Mouse (Mus musculus): ENCODE data around the gene Nucb2.
A peak's percentile ranks its signal among the peaks of the same experiment; 100 is the strongest.

Gene Nucb2

GRCm38 (mm10) chr7:116503879-116504817 is at the start of gene Nucb2:
TSS of gene Nucb2 (plus strand) at chr7:116504369.
- DNase-seq (ENCODE audit: low read depth, low spot score): peak; percentile 97

- no peak for DNase-seq (ENCODE audit: low read depth, low spot score)
These were observed 47.2 kb upstream of the Nucb2 start for GRCm38 (mm10) chr7:116456964-116457363.

DNA sequence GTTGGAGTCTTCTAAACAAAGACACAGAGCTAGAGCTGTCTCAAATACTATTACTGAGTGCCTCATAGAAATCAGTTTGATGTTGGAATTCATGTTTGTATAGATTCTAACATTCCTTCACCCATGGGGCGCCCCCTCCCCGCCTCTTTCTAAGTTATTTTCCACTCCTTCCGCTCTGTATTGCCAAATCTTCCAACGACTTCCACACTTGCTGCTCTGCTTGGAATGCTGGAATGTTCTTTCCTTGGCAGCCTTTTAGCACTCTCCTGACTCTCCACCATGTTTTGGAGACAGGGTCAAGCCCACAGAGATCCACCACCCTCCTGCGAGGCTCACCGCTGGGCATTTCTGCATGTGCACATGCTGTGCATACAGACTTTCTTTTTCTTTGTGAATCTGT is 46.8 kb upstream of the Nucb2 start:
- DNase-seq (ENCODE audit: low read depth, low spot score): no peak

GRCm38 (mm10) chr7:116458985-116459441 is 45.2 kb upstream of the Nucb2 start:
- peak; percentile 20 for DNase-seq (ENCODE audit: low read depth, low spot score)

DNA sequence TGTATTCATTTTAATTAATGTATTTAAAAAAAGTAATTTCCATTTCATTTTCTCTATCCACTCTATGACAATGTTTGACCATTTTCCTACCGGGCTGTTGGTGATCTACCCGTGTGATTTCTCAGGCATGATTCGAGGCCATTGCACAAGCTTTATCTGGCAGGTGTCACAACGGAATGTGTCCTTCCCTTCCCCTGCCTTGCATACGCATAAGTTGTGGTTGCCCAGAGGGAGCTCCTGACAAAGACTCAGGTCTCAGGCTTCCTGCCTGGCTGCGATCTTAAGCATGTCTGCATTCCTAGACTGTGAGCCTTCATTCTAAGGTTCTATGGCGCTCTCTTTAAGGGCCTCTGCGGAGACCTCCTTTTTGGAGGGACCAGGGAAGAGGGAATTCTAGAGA is 42.1 kb upstream of the Nucb2 start:
- DNase-seq (ENCODE audit: low read depth, low spot score): no peak

DNA sequence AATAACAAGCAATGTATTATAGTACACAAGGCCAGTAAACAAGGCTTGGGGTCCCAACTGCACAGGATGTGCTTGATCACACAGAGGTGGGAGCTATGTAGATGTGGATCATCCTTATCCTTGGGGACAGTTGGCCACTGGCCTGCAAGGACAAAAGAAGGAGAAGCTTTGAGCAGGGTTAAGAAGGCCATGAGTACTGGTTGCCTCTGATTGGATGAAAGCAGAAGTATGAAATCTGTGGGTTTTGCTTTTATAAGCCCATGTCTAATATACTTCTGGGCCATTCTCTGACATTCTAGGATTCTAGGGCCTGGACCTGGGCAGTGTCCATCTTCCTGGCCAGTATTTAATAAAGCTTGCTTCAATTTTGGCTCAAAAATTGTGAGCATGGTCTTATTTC is 28.3 kb upstream of the Nucb2 start:
- DNase-seq (ENCODE audit: low read depth, low spot score): no peak

- DNase-seq (ENCODE audit: low read depth, low spot score): no peak
These were observed 27.9 kb upstream of the Nucb2 start for GRCm38 (mm10) chr7:116476264-116476663.

DNA sequence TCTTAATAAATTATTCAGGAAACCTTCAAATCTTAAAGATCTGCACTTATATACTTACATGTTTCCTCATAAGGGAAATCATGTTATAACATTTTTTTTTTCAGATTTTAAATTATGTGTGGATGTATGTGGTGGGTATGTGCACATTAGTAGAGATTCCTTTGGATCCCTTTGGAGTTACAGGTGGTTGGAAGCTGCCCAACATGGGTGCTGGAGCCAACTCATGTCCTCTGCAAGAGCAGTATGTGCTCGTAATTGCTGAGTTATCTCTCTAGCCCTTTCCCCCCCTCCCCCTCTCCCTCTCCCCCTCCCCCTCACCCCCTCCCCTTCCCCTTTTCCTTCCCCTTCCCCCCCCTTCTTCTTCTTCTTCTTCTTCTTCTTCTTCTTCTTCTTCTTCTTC is 21.1 kb upstream of the Nucb2 start:
- DNase-seq (ENCODE audit: low read depth, low spot score): no peak

- no peak for DNase-seq (ENCODE audit: low read depth, low spot score)
These were observed 20.4 kb upstream of the Nucb2 start for GRCm38 (mm10) chr7:116483782-116484181.

GRCm38 (mm10) chr7:116484213-116484612 is 20.0 kb upstream of the Nucb2 start:
- DNase-seq (ENCODE audit: low read depth, low spot score): no peak

DNA sequence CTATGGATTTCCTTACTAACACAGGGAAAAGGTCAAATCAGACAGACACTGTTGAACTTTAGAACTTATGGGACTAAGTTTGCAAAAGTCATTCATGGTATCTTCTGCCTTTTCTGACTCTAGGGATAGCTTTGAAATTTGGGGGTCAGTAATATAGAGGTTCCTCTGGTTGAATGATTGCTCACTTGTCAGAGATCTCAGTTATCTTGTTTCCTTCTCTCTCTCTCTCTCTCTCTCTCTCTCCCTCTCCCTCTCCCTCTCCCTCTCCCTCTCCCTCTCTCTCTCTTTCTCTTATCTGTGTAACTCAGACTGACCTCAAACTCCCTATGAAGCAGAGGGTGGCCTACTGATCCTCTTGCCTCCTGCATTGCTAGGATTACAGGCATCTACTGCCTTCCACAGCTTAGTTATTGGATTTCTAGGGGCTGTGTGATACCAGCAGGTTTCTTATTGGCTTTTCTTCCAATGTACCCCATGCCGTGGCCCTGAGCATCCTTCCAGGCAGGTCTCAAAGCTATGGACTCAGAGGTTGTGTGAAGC is 19.0 kb upstream of the Nucb2 start:
- no peak for DNase-seq (ENCODE audit: low read depth, low spot score)

- no peak for DNase-seq (ENCODE audit: low read depth, low spot score)
These were observed 13.1 kb upstream of the Nucb2 start for GRCm38 (mm10) chr7:116491113-116491512.

DNA sequence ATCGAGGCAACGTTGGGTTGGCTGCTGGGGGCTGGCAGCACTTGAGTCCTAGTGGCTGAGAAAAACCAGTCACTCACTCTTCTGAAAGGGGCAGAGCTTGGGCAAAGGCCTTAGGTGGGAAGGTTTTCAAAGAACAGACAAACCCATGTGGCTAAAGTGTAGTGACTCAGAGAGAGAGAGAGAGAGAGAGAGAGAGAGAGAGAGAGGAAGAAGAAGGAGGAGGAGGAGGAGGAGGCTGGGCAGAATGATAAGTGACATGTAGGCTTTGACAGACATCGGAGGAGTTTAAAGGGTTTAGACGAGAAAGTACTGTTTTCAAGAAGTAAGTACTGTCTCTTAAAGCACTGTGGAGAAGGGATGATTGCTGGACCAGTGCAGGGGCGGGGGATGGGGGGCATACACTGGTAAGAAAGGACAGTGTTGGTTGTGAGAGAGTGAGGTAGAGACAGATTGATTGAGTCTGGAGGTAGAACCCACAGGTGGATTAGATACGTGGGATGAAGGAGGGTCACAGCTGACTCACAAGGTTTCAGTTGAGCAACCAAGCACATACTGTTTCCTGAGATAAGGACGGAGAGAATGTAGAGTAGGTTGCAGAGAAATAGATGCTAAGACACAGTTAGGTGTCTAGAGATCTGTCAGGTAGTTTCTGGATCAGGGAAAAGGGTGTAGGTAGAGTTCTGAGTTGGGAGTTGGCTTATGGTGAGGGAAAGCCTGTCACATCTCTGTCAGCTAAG is 10.7 kb upstream of the Nucb2 start:
- no peak for DNase-seq (ENCODE audit: low read depth, low spot score)

DNA sequence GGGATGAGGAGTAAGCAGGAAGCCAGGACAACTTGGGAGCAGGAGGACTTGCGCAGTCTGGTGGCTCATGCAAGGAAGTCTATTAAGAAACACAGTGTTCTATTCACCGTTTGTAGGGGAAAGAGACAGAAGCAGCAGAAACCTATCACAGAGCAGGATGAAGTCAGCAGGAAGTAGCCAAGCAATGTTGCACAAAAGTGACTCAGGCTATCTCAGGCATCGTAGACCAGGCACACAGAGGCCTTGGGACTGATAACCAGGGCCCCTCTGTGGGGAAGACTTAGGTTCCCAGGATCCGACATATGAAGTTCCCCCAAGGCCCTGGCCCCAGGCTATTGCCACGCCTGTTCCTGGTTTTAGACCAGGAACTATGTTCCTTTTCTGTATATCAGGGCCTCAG is 9.6 kb upstream of the Nucb2 start:
- DNase-seq (ENCODE audit: low read depth, low spot score): no peak

DNA sequence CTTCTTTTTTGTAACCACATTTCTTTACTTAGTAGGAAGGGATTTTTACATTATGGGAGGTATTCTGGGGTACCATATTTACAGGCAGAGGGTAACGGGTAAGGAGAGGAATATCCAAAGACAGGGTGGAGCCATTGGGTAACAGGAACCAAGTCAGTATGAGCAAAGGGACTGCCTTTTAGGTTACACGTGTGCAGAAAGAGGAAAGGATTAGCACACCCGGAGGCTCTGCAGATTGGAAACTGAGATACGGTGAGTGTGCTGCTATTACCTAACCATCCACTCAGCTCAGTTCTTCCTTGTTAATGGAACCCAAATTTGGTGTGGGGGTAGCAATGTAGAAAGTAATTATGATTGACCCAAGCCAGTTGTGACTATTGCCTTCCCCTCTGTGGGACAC is 7.4 kb upstream of the Nucb2 start:
- DNase-seq (ENCODE audit: low read depth, low spot score): no peak

GRCm38 (mm10) chr7:116504818-116505170 is 625 bp downstream of the Nucb2 start:
- no peak for DNase-seq (ENCODE audit: low read depth, low spot score)

DNA sequence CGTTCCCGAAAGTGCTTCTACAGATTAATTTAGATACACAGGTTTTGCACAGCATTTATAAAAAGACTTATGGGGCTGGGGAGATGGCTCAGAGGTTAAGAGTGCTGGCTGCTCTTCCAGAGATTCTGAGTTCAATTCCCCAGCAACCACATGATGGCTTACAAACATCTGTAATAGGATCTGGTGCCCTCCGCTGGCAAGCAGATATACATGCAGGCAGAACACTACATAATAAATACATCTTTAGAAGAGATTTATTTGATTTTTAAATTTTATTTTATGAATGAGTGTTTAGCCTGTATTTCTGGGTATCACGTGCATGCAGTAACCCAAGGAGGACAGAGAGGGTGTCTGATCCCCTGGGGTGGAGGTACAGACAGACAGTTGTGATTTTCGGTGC is 9.9 kb downstream of the Nucb2 start:
- DNase-seq (ENCODE audit: low read depth, low spot score): no peak

GRCm38 (mm10) chr7:116514546-116514945 is 10.4 kb downstream of the Nucb2 start:
- peak; percentile 21 for DNase-seq (ENCODE audit: low read depth, low spot score)

- no peak for DNase-seq (ENCODE audit: low read depth, low spot score)
These were observed 10.9 kb downstream of the Nucb2 start for GRCm38 (mm10) chr7:116515059-116515458.

DNA sequence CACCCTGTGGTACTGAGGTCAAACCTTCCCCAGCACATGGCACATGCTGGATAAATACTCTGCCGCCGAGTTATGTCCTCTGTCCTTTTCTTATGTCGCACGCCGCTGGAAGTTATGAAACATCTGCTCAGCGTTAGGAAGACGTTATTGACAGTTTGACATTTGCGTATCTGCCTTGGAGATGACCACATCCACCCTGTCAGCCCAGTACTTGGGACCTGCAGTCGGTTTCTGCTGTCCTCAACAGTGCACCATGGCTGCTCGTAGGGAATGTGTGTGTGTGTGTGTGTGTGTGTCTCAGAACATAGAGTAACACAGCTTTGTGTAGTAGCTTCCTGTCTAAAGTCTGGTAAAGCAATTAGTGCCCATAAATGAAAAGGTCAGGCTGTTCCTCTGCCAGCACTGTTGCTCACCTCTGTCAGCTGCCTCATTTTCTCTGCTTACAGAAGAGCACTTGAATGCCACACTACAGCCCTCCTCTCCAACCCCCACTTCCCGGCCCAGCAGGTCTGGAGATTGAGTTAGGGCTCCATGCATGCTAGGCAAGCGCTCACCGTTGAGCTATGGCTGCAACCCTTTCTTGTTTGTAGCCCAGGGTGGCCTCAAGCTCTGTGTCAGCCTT is 11.5 kb downstream of the Nucb2 start:
- peak; percentile 11 for DNase-seq (ENCODE audit: low read depth, low spot score)

DNA sequence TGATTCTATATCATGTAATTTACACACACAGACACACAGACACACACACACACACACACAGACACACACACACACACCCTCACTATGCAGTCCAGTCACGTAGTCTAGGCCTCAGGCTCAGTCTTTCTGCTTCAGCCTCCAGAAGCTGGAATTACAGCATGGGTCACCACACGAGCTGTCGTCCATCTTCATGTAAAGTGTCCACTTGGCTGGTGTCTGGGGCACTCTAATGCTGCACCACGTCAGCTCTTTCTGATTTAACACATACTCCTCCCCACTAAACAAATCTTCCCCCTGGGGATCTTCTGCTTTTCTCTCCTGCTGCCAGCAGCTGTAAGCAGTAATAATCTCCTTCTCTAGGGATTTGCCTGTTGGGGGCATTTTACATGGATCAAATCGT is 13.1 kb downstream of the Nucb2 start:
- no peak for DNase-seq (ENCODE audit: low read depth, low spot score)

DNA sequence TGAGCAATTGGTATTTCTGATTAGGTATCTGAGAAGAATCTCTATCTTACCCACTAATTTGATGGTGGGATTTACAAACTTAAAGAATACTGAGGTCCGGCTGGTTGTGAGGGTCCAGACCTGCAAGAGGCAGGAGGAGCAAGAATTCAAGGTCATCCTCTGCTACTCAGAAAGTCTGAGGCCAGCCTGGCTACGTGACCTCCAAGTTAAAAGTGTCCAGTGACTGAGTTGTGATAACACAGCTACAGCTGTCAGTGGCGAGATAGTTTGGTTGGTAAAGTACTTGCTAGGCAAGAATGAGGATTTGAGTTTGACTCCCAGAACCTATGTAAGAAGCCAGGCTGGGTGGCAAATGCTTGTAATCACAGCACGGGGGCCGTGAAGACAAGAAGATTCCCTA is 14.0 kb downstream of the Nucb2 start:
- no peak for DNase-seq (ENCODE audit: low read depth, low spot score)

All from forelimb bud, embryonic 11.5 days (tissue).